ENCODE assay signal across 25 mouse cellular contexts in the genomic region with DNA sequence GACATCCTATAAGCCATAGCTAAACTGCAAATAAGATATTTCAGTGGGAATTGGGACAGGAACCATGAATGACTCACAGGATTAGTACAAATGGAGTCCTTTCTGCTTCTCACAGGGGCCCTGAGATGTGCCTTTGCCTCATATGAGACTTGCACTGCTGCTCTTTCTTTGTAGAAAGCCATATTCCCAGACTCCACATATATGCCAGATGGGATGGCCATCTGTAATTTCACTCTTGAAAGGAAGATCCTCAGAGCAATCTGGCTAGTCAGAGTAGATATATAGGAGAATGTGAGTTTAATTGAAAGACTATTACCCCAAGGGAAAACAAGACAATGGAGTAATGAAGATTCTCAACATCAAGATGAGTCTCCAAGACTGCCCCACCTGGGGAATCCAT. TPM values are rescaled to one million over a fixed set of nuclear protein-coding genes. Genes with fewer than 3 reads are reported as not detected.
DNase-seq lines count a peak whose midpoint lies in the region; ATAC-seq lines count a peak whose summit lies in the region.
"Had no signal": no experiment of that assay in that cellular context is flagged by ENCODE, and none has a peak within 500 bp of the region (broad histone marks: within the 10 kb centered on the region; RNA-seq: fewer than 3 reads in every experiment).

No protein-coding gene starts in this region.

- H3K36me3 ChIP-seq in midbrain, embryonic 11.5 days (ENCODE audit: control insufficient read depth, insufficient read depth, low read length): no peaks in the 10 kb centered on the region
- H3K36me3 ChIP-seq: embryonic facial prominence, embryonic 15.5 days; forebrain, embryonic 10.5 days; G1E; heart, embryonic 10.5 days; hindbrain, embryonic 12.5 days had no signal

- no peak overlapping the region for H3K27ac ChIP-seq in midbrain, embryonic 11.5 days (ENCODE audit: low read depth, low read length)
- H3K27ac ChIP-seq: embryonic facial prominence, embryonic 15.5 days; forebrain, embryonic 10.5 days; heart, embryonic 10.5 days; hindbrain, embryonic 12.5 days had no signal

- no peak overlapping the region for H3K4me3 ChIP-seq in midbrain, embryonic 11.5 days (ENCODE audit: low read depth, low read length)
- H3K4me3 ChIP-seq: embryonic facial prominence, embryonic 15.5 days; erythroblast, embryonic 14.5 days; forebrain, embryonic 10.5 days; heart, embryonic 10.5 days; hindbrain, embryonic 12.5 days had no signal

- no peak overlapping the region for H3K4me2 ChIP-seq in midbrain, embryonic 11.5 days
- H3K4me2 ChIP-seq: embryonic facial prominence, embryonic 15.5 days; hindbrain, embryonic 12.5 days had no signal

- no peaks in the 10 kb centered on the region for H3K27me3 ChIP-seq in midbrain, embryonic 11.5 days (ENCODE audit: control insufficient read depth, insufficient read depth, low read length)
- H3K27me3 ChIP-seq: embryonic facial prominence, embryonic 15.5 days; hindbrain, embryonic 12.5 days had no signal

- H3K4me1 ChIP-seq in midbrain, embryonic 11.5 days (ENCODE audit: control insufficient read depth, insufficient read depth, low read length): no peaks in the 10 kb centered on the region
- H3K4me1 ChIP-seq: embryonic facial prominence, embryonic 15.5 days; forebrain, embryonic 10.5 days; heart, embryonic 10.5 days; hindbrain, embryonic 12.5 days had no signal

- no peaks in the 10 kb centered on the region for H3K9me3 ChIP-seq in midbrain, embryonic 11.5 days (ENCODE audit: control insufficient read depth, low read length)
- H3K9me3 ChIP-seq: embryonic facial prominence, embryonic 15.5 days; forebrain, embryonic 10.5 days; heart, embryonic 10.5 days; hindbrain, embryonic 12.5 days had no signal

- ATAC-seq in cerebellum, adult (ENCODE audit: insufficient number of reproducible peaks, low FRiP score, low TSS enrichment): peak; percentile 68
- peak; percentile 83 for ATAC-seq in frontal cortex, adult (ENCODE audit: low TSS enrichment)
- no peak for ATAC-seq in midbrain, embryonic 11.5 days (ENCODE audit: low FRiP score)
- ATAC-seq: CD4-positive, CD25-positive, alpha-beta regulatory T cell, adult 4 months; hindbrain, embryonic 16.5 days had no signal

- DNase-seq in cerebellum, postnatal 14 days: no peak
- no peak for DNase-seq in frontal cortex, postnatal 10 days (ENCODE audit: low spot score in 2 of 2)
- DNase-seq in right cerebral cortex, adult 18-20 months: peak; percentile 5
- no peak for DNase-seq in right cerebral cortex, postnatal 4 days
- DNase-seq in telencephalon, adult 2 months (ENCODE audit: low read depth, low spot score): peak; percentile 36
- DNase-seq in midbrain, embryonic 11.5 days (ENCODE audit: low spot score, missing footprints): no peak
- DNase-seq: adrenal gland, adult 8-10 months; B cell, adult 2 months; cerebellum, adult 11 months; cerebellum, adult 9-11 months; embryo, embryonic 11 days; gastrocnemius, postnatal 10 days; heart, adult 18-20 months; heart, postnatal 10 days; heart, postnatal 4 days had no signal

- no peak overlapping the region for H3K9ac ChIP-seq in midbrain, embryonic 11.5 days (ENCODE audit: low read length)
- H3K9ac ChIP-seq: embryonic facial prominence, embryonic 15.5 days; hindbrain, embryonic 12.5 days had no signal

RNA-seq across cellular contexts. Expression of gene Rnf152, which starts 21.0 kb away (rescaled TPM):
- 2.4 and 2.8 TPM in 2 replicates for polyA plus RNA-seq in midbrain, embryonic 11.5 days (2014; fragmentation: Nextera tagmentation; extraction: Ambion mirVana)
- polyA plus RNA-seq: erythroblast, embryonic 14.5 days; G1E had no signal

Comparison
In these comparisons a context has a peak if more than half of its experiments do, and no peak if none do; other contexts are left out.
1. DNase-seq: peak in right cerebral cortex, adult 18-20 months (single experiment) and telencephalon, adult 2 months (single experiment); none in cerebellum, postnatal 14 days (0 of 2), frontal cortex, postnatal 10 days (0 of 2), right cerebral cortex, postnatal 4 days (single experiment) and midbrain, embryonic 11.5 days (single experiment).